Mouse (Mus musculus) hindbrain, postnatal 0 days (tissue): Measurements from ENCODE around the gene Adam22. TPM values are rescaled to one million over a fixed set of nuclear protein-coding genes. Genes with fewer than 3 reads are reported as not detected.

Source experiments
- ATAC-seq: fragments of 200-750 bp; cut with Nextera tagmentation; 2 replicates; pipeline ENCODE4 v1.8.0; 2017; ENCODE audit warnings: mild to moderate bottlenecking, moderate TSS enrichment, moderate library complexity
- DNase-seq: peaks from one replicate; pipeline ENCODE4 v3.0.0-alpha.2; 2015; ENCODE audit warnings: low spot score
- H3K27ac ChIP-seq: fragments of 300-500 bp; sonication (generic); 2 replicates; pipeline ENCODE4 v1.5.1; 2014; ENCODE audit warnings: mild to moderate bottlenecking
- H3K27me3 ChIP-seq: fragments of 300-500 bp; sonication (generic); 2 replicates; pipeline ENCODE4 v1.6.1; 2014; ENCODE audit warnings: low read length, mixed read lengths; ENCODE audit not compliant: insufficient read depth
- H3K36me3 ChIP-seq: fragments of 300-500 bp; sonication (generic); 2 replicates; pipeline ENCODE4 v1.6.1; 2014; ENCODE audit warnings: low read length, mixed read lengths; ENCODE audit not compliant: insufficient read depth
- H3K4me1 ChIP-seq: fragments of 300-500 bp; sonication (generic); 2 replicates; pipeline ENCODE4 v1.6.1; 2014; ENCODE audit warnings: antibody characterized with exemption, low read length, mixed read lengths; ENCODE audit not compliant: insufficient read depth
- H3K4me2 ChIP-seq: fragments of 300-500 bp; sonication (generic); 2 replicates; pipeline ENCODE4 v1.6.1; 2014; ENCODE audit warnings: low read depth, mild to moderate bottlenecking, low read length, moderate library complexity, mixed read lengths
- H3K4me3 ChIP-seq: fragments of 300-500 bp; sonication (generic); 2 replicates; pipeline ENCODE4 v1.5.1; 2014; ENCODE audit warnings: low read length
- H3K9ac ChIP-seq: fragments of 300-500 bp; sonication (generic); replicated peaks from 2 replicates; pipeline ENCODE4 v1.6.1; 2014; ENCODE audit warnings: mild to moderate bottlenecking, low read length, moderate library complexity, mixed read lengths
- H3K9me3 ChIP-seq: fragments of 300-500 bp; sonication (generic); 2 replicates; pipeline ENCODE4 v1.6.1; 2016; ENCODE audit warnings: low read length, mixed read lengths
- CTCF ChIP-seq: IDR thresholded peaks from 2 replicates; pipeline ENCODE4 v1.5.1; 2016; ENCODE audit warnings: antibody characterized with exemption, control low read depth, low read depth
- WGBS: fragments of 180-500 bp; shearing (Covaris S2); extraction: QIAGEN DNeasy Blood & Tissue Kit; methylation state at CpG from one replicate; pipeline ENCODE4 v1.1.7; 2014; 5-methylcytosine and 5-hydroxymethylcytosine counted together
- polyA plus RNA-seq: library from polyadenylated mRNA; unstranded; fragments of >200 nt; fragmentation: Nextera tagmentation; extraction: Ambion mirVana; gene quantifications from 2 replicates; pipeline ENCODE4 v1.2.1, GENCODE M21; 2015
- total RNA-seq: library from RNA; depleted of rRNA; stranded (reverse); fragments of >200 nt; gene quantifications from 2 replicates; pipeline ENCODE4 v1.2.3, GENCODE M21; 2014

Adam22 gene
- total and polyA plus RNA-seq, 2 experiments from 2014 or later = 46.2 to 81.7 TPM

- H3K27ac ChIP-seq = no peak overlapping the region
- H3K4me1 ChIP-seq = no peaks in the 10 kb centered on the region
- no peak for TF ChIP-seq CTCF
- no peaks in the 10 kb centered on the region for H3K27me3 ChIP-seq
- no peak overlapping the region for H3K4me2 ChIP-seq
- no peak overlapping the region for H3K9ac ChIP-seq
- no peaks in the 10 kb centered on the region for H3K9me3 ChIP-seq
- DNase-seq (no peak), ATAC-seq (no peak)
- WGBS = 79% methylated on average over 8 of the region's 8 CpGs
- no peak overlapping the region for H3K4me3 ChIP-seq
- H3K36me3 ChIP-seq = peaks cover 12% of the 10 kb centered on the region
These were observed 236.0 kb downstream of the Adam22 start for GRCm38 (mm10) chr5:8131918-8132317.

- H3K4me3 ChIP-seq = no peak overlapping the region
- no peak for TF ChIP-seq CTCF
- no peaks in the 10 kb centered on the region for H3K27me3 ChIP-seq
- H3K9ac ChIP-seq = no peak overlapping the region
- no peaks in the 10 kb centered on the region for H3K4me1 ChIP-seq
- peaks cover 14% of the 10 kb centered on the region for H3K36me3 ChIP-seq
- ATAC-seq (no peak), DNase-seq (no peak)
- no peak overlapping the region for H3K4me2 ChIP-seq
- WGBS = 91% methylated on average over 2 of the region's 2 CpGs
- no peak overlapping the region for H3K27ac ChIP-seq
- no peaks in the 10 kb centered on the region for H3K9me3 ChIP-seq
These were observed 238.2 kb downstream of the Adam22 start for GRCm38 (mm10) chr5:8129750-8130149.

- no peaks in the 10 kb centered on the region for H3K27me3 ChIP-seq
- no peaks in the 10 kb centered on the region for H3K36me3 ChIP-seq
- ATAC-seq = no peak
- no peak for TF ChIP-seq CTCF
- H3K4me3 ChIP-seq = no peak overlapping the region
- no peak overlapping the region for H3K9ac ChIP-seq
- peak; percentile 47 for DNase-seq
- WGBS = 81% methylated on average over 3 of the region's 3 CpGs
- H3K9me3 ChIP-seq = no peaks in the 10 kb centered on the region
- H3K4me1 ChIP-seq = no peaks in the 10 kb centered on the region
- H3K27ac ChIP-seq = no peak overlapping the region
- H3K4me2 ChIP-seq = no peak overlapping the region
These were observed 247.0 kb downstream of the Adam22 start for GRCm38 (mm10) chr5:8120926-8121325.

- DNase-seq (no peak), ATAC-seq (no peak)
- Histone ChIP-seq H3K27ac (no peak overlapping the region), H3K4me3 (no peak overlapping the region), H3K36me3 (no peaks in the 10 kb centered on the region), H3K4me2 (no peak overlapping the region), H3K9me3 (no peaks in the 10 kb centered on the region), H3K4me1 (no peaks in the 10 kb centered on the region), H3K27me3 (no peaks in the 10 kb centered on the region), H3K9ac (no peak overlapping the region)
- TF ChIP-seq CTCF = no peak
- 70% methylated on average over 2 of the region's 2 CpGs for whole genome bisulfite sequencing
These were observed 247.9 kb downstream of the Adam22 start for GRCm38 (mm10) chr5:8120087-8120486.

- WGBS = 65% methylated on average over 5 of the region's 5 CpGs
- ATAC-seq = no peak
These were observed 251.3 kb downstream of the Adam22 start for GRCm38 (mm10) chr5:8116561-8117168.

GRCm38 (mm10) chr5:8112246-8112645, 255.7 kb downstream of the Adam22 start:
- H3K4me3 ChIP-seq = no peak overlapping the region
- no peaks in the 10 kb centered on the region for H3K9me3 ChIP-seq
- H3K4me1 ChIP-seq = no peaks in the 10 kb centered on the region
- no peak for TF ChIP-seq CTCF
- DNase-seq = no peak
- no peaks in the 10 kb centered on the region for H3K27me3 ChIP-seq
- no peak overlapping the region for H3K9ac ChIP-seq
- no peak overlapping the region for H3K27ac ChIP-seq
- H3K4me2 ChIP-seq = no peak overlapping the region
- WGBS = 90% methylated on average over 5 of the region's 5 CpGs
- no peaks in the 10 kb centered on the region for H3K36me3 ChIP-seq
- ATAC-seq = no peak

More at GRCm38 (mm10) chr5:8116561-8117168, 251.3 kb downstream of the Adam22 start:
- H3K27ac ChIP-seq = no peak overlapping the region
- no peak for TF ChIP-seq CTCF
- H3K9me3 ChIP-seq = no peaks in the 10 kb centered on the region
- H3K27me3 ChIP-seq = no peaks in the 10 kb centered on the region
- H3K4me2 ChIP-seq = no peak overlapping the region
- no peak for DNase-seq
- no peaks in the 10 kb centered on the region for H3K4me1 ChIP-seq
- no peaks in the 10 kb centered on the region for H3K36me3 ChIP-seq
- no peak overlapping the region for H3K4me3 ChIP-seq
- H3K9ac ChIP-seq = no peak overlapping the region

GRCm38 (mm10) chr5:8111691-8112090, 256.3 kb downstream of the Adam22 start:
- no peak overlapping the region for H3K4me3 ChIP-seq
- WGBS = 95% methylated on average over 3 of the region's 3 CpGs
- H3K27ac ChIP-seq = no peak overlapping the region
- ATAC-seq (no peak), DNase-seq (no peak)
- H3K4me2 ChIP-seq = no peak overlapping the region
- H3K27me3 ChIP-seq = no peaks in the 10 kb centered on the region
- H3K9me3 ChIP-seq = no peaks in the 10 kb centered on the region
- no peak for TF ChIP-seq CTCF
- H3K36me3 ChIP-seq = no peaks in the 10 kb centered on the region
- H3K9ac ChIP-seq = no peak overlapping the region
- H3K4me1 ChIP-seq = no peaks in the 10 kb centered on the region
